Mouse (Mus musculus): ENCODE data around the gene Fam193b. TPM values are rescaled to one million over a fixed set of nuclear protein-coding genes. Genes with fewer than 3 reads are reported as not detected.

Fam193b gene
- polyA plus RNA-seq (2015; fragmentation: Nextera tagmentation; extraction: Ambion mirVana), result 7.9 and 8.8 TPM in 2 replicates

DNA sequence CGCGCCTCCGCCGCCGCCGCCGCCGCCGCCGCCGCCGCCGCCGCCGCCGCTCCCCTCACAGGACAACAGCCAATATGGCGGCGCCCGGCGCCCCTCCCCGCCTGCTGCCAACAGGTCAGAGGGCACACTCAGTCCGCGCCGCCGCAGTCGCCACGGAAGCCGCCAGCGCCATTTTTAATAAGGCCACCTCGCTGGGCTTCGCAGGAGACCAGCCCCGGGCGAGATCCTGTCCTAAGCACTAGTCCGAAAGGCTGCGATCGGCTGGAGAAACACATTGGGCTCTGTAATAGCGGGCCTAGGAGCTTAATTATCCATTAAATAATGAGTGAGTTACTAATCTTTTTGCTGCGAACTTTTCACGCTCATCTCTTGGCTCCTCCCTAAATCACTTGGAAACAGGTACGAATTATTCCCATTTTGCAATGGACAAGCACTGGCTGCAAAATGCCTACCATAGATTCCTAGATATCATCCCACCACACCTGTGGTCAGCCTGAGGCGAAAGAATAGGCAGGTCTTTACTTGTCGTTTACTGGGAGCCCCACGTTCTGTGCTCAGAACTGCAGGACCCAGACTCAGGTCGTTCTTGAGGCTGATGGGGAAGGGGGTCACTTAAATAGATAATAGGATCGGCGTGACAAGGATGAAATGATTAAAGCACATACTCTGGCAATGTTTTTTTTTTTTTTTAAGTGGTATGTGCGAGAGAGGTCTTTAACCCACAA, at the start of gene Fam193b:
TSS of gene Fam193b (minus strand) at position 94 of the 725 bp plus-strand sequence.
- peak within 1 kb of the TSS; percentile 99 for H3K9ac ChIP-seq
- H3K36me3 ChIP-seq, result peaks cover 7% of the 10 kb centered on the region
- H3K4me2 ChIP-seq, result peak within 1 kb of the TSS; percentile 97
- H3K27me3 ChIP-seq, result no peaks in the 10 kb centered on the region
- 1% methylated on average over 34 of the region's 47 CpGs for WGBS (ENCODE audit: insufficient replicate concordance)
- no peaks in the 10 kb centered on the region for H3K9me3 ChIP-seq (replicated peaks)
- ATAC-seq (ENCODE audit: low read depth), result peak; percentile 95
- peak within 1 kb of the TSS; percentile 92 for H3K27ac ChIP-seq
- H3K4me1 ChIP-seq (replicated peaks), result peaks cover 33% of the 10 kb centered on the region
- DNase-seq, result peak; percentile 94
- H3K4me3 ChIP-seq (replicated peaks), result peak within 1 kb of the TSS; percentile 98

DNA sequence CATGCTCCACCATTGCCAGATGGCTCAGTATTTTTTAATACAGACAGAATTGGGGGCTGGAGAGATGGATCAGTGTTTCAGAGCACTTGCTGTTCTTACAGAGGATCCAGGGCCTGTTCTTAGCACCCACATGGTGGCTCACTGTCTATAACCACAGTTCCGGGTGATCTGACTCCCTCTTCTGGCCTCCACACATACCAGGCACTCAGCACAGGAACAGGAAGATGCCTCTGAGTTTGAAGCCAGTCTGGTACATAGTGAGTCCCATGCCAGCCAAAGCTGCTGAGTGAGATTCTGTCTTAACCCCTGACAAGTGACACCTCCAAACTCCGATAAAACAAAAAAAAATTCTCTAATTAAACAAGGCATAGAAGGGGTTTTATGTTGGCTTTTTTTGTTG, 49.4 kb upstream of the Fam193b start:
- H3K9me3 ChIP-seq (replicated peaks), result 0 out of 2 replicates have a peak, but pooled peaks cover 3% of the 10 kb centered on the region
- no peaks in the 10 kb centered on the region for H3K27me3 ChIP-seq
- ATAC-seq (ENCODE audit: low read depth) (no peak), DNase-seq (no peak)
- H3K4me2 ChIP-seq, result no peak overlapping the region
- peaks cover 26% of the 10 kb centered on the region for H3K4me1 ChIP-seq (replicated peaks)
- no peak overlapping the region for H3K27ac ChIP-seq
- H3K9ac ChIP-seq, result no peak overlapping the region
- H3K36me3 ChIP-seq, result peaks cover 7% of the 10 kb centered on the region
- WGBS (ENCODE audit: insufficient replicate concordance), result 75% methylated on average over 2 of the region's 2 CpGs
- no peak overlapping the region for H3K4me3 ChIP-seq (replicated peaks)

DNA sequence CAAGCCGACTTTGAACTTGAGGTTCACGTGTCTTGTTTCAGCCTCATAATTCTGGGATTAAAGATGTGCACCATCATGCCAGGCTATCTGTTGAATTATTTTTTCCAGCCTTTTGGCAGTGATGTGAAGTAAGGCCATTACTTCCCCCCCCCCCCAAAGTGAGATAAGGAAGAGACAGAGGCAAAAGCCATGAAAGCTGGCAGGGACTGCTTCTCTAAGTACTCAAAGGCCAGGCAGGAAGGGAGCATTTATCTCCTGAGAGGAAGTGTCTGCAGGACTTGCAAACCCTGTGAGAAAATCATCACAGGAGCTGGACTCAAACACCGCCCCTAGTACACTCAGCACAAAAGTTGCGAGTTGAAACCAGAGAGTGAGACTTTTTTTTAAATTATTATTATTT, 48.4 kb upstream of the Fam193b start:
- no peak overlapping the region for H3K27ac ChIP-seq
- no peak for ATAC-seq (ENCODE audit: low read depth)
- 70% methylated on average over 4 of the region's 4 CpGs for WGBS (ENCODE audit: insufficient replicate concordance)
- no peak overlapping the region for H3K4me2 ChIP-seq
- H3K4me3 ChIP-seq (replicated peaks), result no peak overlapping the region
- H3K9me3 ChIP-seq (replicated peaks), result 0 out of 2 replicates have a peak, but pooled peaks cover 3% of the 10 kb centered on the region
- peaks cover 19% of the 10 kb centered on the region for H3K4me1 ChIP-seq (replicated peaks)
- H3K9ac ChIP-seq, result no peak overlapping the region
- no peaks in the 10 kb centered on the region for H3K27me3 ChIP-seq
- no peak for DNase-seq
- H3K36me3 ChIP-seq, result no peaks in the 10 kb centered on the region

GRCm38 (mm10) chr13:55613471-55613870, 42.6 kb upstream of the Fam193b start:
- peaks cover 15% of the 10 kb centered on the region for H3K36me3 ChIP-seq
- WGBS (ENCODE audit: insufficient replicate concordance), result 47% methylated on average over 5 of the region's 5 CpGs

DNA sequence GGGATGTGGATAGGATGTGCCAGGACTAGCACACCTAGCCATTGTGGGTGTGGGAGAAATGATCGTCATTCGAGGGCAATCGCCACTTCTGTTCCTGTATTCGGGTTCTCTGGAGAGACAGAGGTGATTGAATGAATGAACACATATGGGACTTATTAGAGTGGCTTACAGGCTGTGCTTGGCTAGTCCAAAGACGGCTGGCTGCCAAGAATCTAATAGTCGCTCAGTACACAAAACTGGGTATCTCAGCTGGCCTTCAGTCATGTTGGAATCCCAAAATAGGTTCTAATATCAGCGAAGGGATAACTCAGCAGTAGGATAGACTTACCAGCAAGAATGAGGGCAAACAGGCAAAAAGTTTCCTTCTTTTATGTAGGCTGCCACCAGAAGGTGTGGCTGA, 41.1 kb upstream of the Fam193b start:
- WGBS (ENCODE audit: insufficient replicate concordance), result 78% methylated on average over 7 of the region's 7 CpGs
- H3K4me1 ChIP-seq (replicated peaks), result peaks cover 6% of the 10 kb centered on the region; the same call in 1 of the 2 replicates
- ATAC-seq (ENCODE audit: low read depth) (no peak), DNase-seq (no peak)
- H3K9ac ChIP-seq, result no peak overlapping the region
- no peak overlapping the region for H3K27ac ChIP-seq
- no peak overlapping the region for H3K4me2 ChIP-seq
- no peaks in the 10 kb centered on the region for H3K9me3 ChIP-seq (replicated peaks)
- H3K36me3 ChIP-seq, result peaks cover 23% of the 10 kb centered on the region
- no peaks in the 10 kb centered on the region for H3K27me3 ChIP-seq
- H3K4me3 ChIP-seq (replicated peaks), result no peak overlapping the region

More at GRCm38 (mm10) chr13:55613471-55613870, 42.6 kb upstream of the Fam193b start:
- Histone ChIP-seq H3K4me2 (no peak overlapping the region), H3K9ac (no peak overlapping the region), H3K27me3 (no peaks in the 10 kb centered on the region), H3K9me3 (replicated peaks) (0 out of 2 replicates have a peak, but pooled peaks cover 3% of the 10 kb centered on the region), H3K4me3 (replicated peaks) (no peak overlapping the region), H3K4me1 (replicated peaks) (no peaks in the 10 kb centered on the region), H3K27ac (no peak overlapping the region)
- ATAC-seq (ENCODE audit: low read depth), result no peak
- no peak for DNase-seq

DNA sequence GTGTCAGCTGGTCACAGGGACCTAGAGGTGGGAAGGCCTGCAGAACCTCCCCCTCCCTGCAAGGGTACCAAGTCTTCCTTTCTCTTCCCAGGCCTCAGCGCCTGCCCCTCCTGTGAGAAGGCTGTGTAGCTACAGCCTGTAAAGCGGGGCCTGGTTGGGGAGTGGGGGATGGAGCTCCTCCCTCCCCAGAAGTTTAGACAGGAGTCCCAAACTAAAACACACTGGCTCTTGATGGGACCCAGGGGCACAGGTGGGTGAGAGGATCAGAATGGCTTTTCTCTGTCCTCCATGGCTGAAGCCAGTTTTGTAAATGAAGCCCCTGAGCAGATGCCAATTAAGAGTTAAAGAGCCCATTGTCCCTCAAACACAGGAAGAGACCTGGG, 36.7 kb upstream of the Fam193b start:
- ATAC-seq (ENCODE audit: low read depth) (no peak), DNase-seq (no peak)
- H3K27me3 ChIP-seq, result no peaks in the 10 kb centered on the region
- 77% methylated on average over 2 of the region's 2 CpGs for WGBS (ENCODE audit: insufficient replicate concordance)
- H3K36me3 ChIP-seq, result peaks cover 42% of the 10 kb centered on the region
- H3K4me1 ChIP-seq (replicated peaks), result peaks cover 6% of the 10 kb centered on the region; the same call in 1 of the 2 replicates
- no peak overlapping the region for H3K9ac ChIP-seq
- no peak overlapping the region for H3K27ac ChIP-seq
- H3K4me3 ChIP-seq (replicated peaks), result no peak overlapping the region
- H3K9me3 ChIP-seq (replicated peaks), result no peaks in the 10 kb centered on the region
- H3K4me2 ChIP-seq, result no peak overlapping the region

DNA sequence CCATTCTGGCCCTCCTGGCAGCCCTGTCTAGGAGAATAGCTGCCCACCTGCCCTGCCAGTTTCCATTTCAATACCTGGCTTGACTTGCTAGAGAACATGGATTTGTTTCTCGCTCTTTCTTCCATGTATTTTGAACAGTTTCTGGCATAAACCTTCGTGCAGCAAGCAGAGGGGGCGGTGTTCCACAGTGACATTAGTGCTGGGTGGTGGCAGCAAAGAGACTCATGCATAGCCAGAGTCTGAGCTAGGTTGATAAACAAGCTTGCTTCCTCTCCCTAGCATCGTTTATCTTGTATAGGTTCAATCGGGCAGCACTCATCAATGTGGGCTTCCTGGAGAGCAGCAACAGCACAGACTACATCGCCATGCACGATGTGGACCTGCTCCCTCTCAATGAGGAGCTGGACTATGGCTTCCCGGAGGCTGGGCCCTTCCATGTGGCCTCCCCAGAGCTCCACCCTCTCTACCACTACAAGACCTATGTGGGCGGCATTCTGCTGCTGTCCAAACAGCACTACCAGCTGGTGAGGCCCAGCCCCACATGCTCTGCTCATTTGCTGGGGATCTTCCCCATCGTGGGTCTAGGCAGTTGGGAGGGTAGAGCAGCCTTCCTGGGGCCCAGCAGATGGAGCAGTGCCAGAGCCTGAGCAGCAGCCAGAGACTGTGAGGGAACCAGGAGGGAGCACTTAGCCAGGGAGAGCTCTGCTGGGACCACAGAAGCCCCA, 36.1 kb upstream of the Fam193b start:
- Histone ChIP-seq H3K27ac (no peak overlapping the region), H3K4me1 (replicated peaks) (peaks cover 6% of the 10 kb centered on the region; the same call in 1 of the 2 replicates), H3K9ac (no peak overlapping the region), H3K9me3 (replicated peaks) (no peaks in the 10 kb centered on the region), H3K4me2 (no peak overlapping the region), H3K36me3 (peaks cover 42% of the 10 kb centered on the region), H3K27me3 (no peaks in the 10 kb centered on the region), H3K4me3 (replicated peaks) (no peak overlapping the region)
- DNase-seq, result no peak
- ATAC-seq (ENCODE audit: low read depth), result no peak
- 51% methylated on average over 10 of the region's 10 CpGs for WGBS (ENCODE audit: insufficient replicate concordance)

GRCm38 (mm10) chr13:55604606-55605005, 33.7 kb upstream of the Fam193b start:
- H3K27me3 ChIP-seq, result no peaks in the 10 kb centered on the region
- no peak overlapping the region for H3K27ac ChIP-seq
- H3K9ac ChIP-seq, result no peak overlapping the region
- no peaks in the 10 kb centered on the region for H3K9me3 ChIP-seq (replicated peaks)
- no peak for DNase-seq
- peaks cover 39% of the 10 kb centered on the region for H3K36me3 ChIP-seq
- no peak for ATAC-seq (ENCODE audit: low read depth)
- H3K4me2 ChIP-seq, result no peak overlapping the region
- no peak overlapping the region for H3K4me3 ChIP-seq (replicated peaks)
- peaks cover 19% of the 10 kb centered on the region for H3K4me1 ChIP-seq (replicated peaks)
- WGBS (ENCODE audit: insufficient replicate concordance), result 86% methylated on average over 3 of the region's 3 CpGs

DNA sequence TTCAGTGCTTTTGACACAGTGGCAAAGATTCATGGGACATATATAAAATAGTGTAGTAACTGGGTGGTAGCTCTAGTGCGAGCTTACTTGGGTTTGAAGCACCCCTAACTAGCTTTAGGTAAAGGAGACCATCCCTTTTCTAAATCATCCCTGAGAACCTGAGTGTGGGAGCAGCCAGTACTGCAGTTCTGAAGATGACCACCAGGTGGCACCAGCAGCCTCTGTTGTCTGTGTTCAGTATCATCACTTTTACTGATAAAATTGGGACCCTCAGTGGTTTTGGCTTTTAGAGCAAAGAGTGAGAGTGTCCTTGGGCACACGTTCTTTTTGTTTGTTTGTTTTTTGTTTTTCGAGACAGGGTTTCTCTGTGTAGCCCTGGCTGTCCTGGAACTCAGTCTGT, 30.7 kb upstream of the Fam193b start:
- Histone ChIP-seq H3K9me3 (replicated peaks) (no peaks in the 10 kb centered on the region), H3K4me1 (replicated peaks) (peaks cover 21% of the 10 kb centered on the region), H3K36me3 (peaks cover 33% of the 10 kb centered on the region), H3K27ac (no peak overlapping the region), H3K4me3 (replicated peaks) (0 out of 2 replicates have a peak overlapping the region, but pooled peaks have one; percentile 89), H3K27me3 (no peaks in the 10 kb centered on the region), H3K9ac (no peak overlapping the region), H3K4me2 (no peak overlapping the region)
- ATAC-seq (ENCODE audit: low read depth) (no peak), DNase-seq (peak; percentile 70)
- 3% methylated on average over 3 of the region's 3 CpGs for WGBS (ENCODE audit: insufficient replicate concordance)

DNA sequence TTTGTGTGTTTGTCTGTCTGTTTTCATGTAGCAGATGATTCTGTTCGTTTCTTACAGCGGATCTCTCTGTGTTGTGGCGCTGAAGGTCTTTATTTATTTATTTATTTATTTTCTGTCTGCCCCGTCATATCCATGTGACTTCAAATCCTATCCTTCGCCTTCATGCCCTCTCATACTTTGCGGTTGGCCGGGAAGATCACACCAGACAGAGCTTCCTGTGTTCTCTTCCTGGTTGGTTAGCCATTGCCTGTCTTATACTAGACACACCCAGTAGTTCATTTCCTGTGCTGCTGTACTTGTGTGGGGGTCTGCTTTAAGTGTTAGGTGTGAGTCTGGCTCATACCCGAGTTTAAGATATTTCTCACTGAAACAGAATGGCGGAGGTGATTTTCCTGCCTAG, 29.7 kb upstream of the Fam193b start:
- H3K9ac ChIP-seq, result peak overlapping the region; percentile 85
- peaks cover 21% of the 10 kb centered on the region for H3K4me1 ChIP-seq (replicated peaks)
- peak overlapping the region; percentile 91 for H3K4me2 ChIP-seq
- H3K9me3 ChIP-seq (replicated peaks), result no peaks in the 10 kb centered on the region
- no peaks in the 10 kb centered on the region for H3K27me3 ChIP-seq
- WGBS (ENCODE audit: insufficient replicate concordance), result 7% methylated on average over 9 of the region's 9 CpGs
- ATAC-seq (ENCODE audit: low read depth) (peak; percentile 35; the same call in 1 of the 2 replicates), DNase-seq (no peak)
- peaks cover 38% of the 10 kb centered on the region for H3K36me3 ChIP-seq
- no peak overlapping the region for H3K27ac ChIP-seq
- peak overlapping the region; percentile 89 for H3K4me3 ChIP-seq (replicated peaks)

All from liver, embryonic 13.5 days (tissue).